Mouse (Mus musculus) left cerebral cortex, adult 18-20 months (tissue): ENCODE measurements around the gene Fam184b. TPM values are rescaled to one million over a fixed set of nuclear protein-coding genes. Genes with fewer than 3 reads are reported as not detected.

Source experiments
- total RNA-seq, 2 experiments: library from RNA; stranded (reverse); gene quantifications; 2 replicates each; pipeline ENCODE4 v1.2.3; 2021

The Fam184b gene
- total RNA-seq, 2 experiments from 2014 or later, result 7.3 to 7.6 TPM

Other genes with a start within 250 kb of the Fam184b start
- gene Qdpr, start 189.4 kb downstream of the Fam184b start, total RNA-seq, result 100 to 1,000 TPM; 150 to 168 TPM
- gene Clrn2, start 185.9 kb downstream of the Fam184b start, total RNA-seq, result 1 to 10 TPM in 1 of 2 experiments, under 1 TPM in 1; 0.98 to 1.1 TPM
- 10 to 100 TPM; 49.3 to 60.6 TPM for gene Lap3, start 146.2 kb downstream of the Fam184b start, total RNA-seq
- gene Med28, start 119.4 kb downstream of the Fam184b start, total RNA-seq, result 100 to 1,000 TPM; 106 to 114 TPM
- under 1 TPM; 0.23 to 0.30 TPM for gene Ncapg, start 30.3 kb upstream of the Fam184b start, total RNA-seq
- 10 to 100 TPM; 25.5 to 27.2 TPM for gene Lcorl, start 218.0 kb upstream of the Fam184b start, total RNA-seq